Mouse (Mus musculus): Measurements from ENCODE around the gene Spice1. TPM values are rescaled to one million over a fixed set of nuclear protein-coding genes. Genes with fewer than 3 reads are reported as not detected.

Spice1 gene
- total RNA-seq (2017), result 26.8 and 30.1 TPM in 2 replicates

GRCm38 (mm10) chr16:44347071-44347901, at the start of gene Spice1:
Spice1 (plus strand) TSS chr16:44347121.
- ATAC-seq (ENCODE audit: extremely low read depth, insufficient number of reproducible peaks, low FRiP score, poor library complexity, severe bottlenecking), result peak; percentile 95

DNA sequence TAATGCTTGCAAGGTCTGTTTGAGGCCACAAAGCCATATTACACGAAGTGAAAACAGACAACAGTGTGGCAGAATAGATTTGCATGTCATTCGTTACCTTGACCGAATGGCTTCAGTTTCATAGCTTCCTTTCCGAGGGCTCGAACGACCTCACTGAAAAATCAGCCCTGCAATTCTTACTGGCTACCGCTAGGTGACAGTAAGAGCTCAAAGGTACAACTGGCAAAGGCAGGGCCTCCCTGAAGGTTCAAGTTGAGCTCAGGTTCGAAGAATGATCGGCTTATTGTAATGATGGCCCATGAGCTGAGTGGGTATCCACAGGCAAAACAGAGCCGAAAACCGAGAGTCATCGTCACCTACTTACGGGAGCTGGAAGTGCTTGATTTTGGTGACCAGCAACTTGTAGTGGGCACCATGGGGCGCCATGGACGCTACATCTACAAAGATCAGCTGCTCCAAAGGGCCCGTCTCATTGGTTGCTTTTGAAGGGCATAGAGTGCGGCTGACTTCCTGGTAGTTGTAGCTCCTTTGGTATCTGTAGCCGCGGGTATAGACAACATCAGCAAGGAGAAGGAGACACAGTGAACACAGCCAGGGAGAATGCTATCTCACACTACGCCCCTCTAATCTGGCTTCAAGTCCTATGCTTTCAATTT, 47.4 kb upstream of the Spice1 start:
- no peak for ATAC-seq (ENCODE audit: extremely low read depth, insufficient number of reproducible peaks, low FRiP score, poor library complexity, severe bottlenecking)

DNA sequence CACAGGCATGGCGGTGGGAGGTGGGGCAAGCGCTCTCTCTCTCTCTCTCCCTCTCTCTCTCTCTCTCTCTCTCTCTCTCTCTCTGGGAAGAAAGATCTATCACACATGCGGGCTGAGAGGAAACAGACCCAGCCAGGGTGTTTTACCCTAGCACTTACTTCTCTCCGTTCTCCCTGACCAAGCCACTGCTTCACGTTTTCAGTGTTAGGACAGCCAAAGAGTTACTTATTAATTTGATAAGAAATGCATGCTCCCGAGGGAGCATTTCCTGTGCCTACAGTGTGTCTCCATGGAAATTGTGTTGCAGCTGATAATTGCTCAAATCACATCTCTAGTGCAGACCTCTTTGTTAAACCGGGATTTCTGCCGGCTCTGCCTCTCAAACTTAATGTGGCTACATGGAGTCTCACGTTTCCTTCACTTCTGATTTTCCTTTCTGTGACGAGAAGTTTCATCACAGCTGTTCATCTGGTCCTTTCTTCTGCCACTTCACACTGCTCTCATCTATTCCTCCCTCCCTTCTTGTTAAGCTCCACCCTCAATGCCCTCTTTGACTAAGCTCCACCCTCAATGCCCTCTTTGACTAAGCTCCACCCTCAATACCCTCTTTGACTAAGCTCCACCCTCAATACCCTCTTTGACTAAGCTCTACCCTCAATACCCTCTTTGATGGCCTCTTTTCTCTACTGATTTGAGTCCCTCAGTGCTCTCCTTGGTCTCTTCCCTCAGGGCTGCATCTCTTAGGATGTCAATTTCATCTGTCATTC, 44.6 kb upstream of the Spice1 start:
- ATAC-seq (ENCODE audit: extremely low read depth, insufficient number of reproducible peaks, low FRiP score, poor library complexity, severe bottlenecking), result no peak

- no peak for ATAC-seq (ENCODE audit: extremely low read depth, insufficient number of reproducible peaks, low FRiP score, poor library complexity, severe bottlenecking)
Measured at GRCm38 (mm10) chr16:44303822-44304221, 43.1 kb upstream of the Spice1 start.

DNA sequence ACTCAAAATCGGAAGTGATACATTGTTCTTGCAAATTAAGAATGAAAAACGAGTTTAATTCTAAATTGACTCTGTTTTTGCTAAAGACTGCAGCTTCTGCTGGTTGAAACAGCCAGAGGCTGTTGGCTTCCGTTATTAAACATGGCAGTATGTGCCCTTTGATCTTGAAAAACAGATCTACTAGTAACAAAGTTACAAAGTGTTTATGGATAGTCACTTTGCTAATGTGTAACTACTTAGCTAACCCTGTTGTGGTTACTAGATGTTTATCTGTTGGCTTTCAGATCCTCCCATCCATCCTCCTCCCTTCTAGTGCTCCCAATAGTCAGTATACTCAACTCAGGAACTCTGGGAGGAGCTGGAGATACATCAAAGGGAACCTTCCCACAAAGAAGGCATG, 41.3 kb upstream of the Spice1 start:
- ATAC-seq (ENCODE audit: extremely low read depth, insufficient number of reproducible peaks, low FRiP score, poor library complexity, severe bottlenecking), result no peak

- ATAC-seq (ENCODE audit: extremely low read depth, insufficient number of reproducible peaks, low FRiP score, poor library complexity, severe bottlenecking), result no peak
Measured at GRCm38 (mm10) chr16:44313422-44313821, 33.5 kb upstream of the Spice1 start.

GRCm38 (mm10) chr16:44316350-44316749, 30.6 kb upstream of the Spice1 start:
- no peak for ATAC-seq (ENCODE audit: extremely low read depth, insufficient number of reproducible peaks, low FRiP score, poor library complexity, severe bottlenecking)

DNA sequence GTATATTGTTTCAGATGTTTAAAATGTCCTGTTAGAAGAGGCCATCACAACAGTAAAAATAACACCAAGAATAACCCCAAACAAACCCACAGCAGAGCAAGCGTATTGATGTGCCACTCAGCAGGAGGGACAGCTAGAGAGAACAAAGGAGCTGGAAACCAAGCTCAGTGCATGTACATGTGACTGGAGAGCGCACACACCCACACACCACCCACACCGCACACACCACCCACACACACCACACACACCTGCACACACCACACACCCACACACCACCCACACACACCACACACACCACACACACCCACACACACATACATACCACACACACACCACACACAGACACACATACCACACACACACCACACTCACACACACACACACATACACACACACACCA, 26.7 kb upstream of the Spice1 start:
- no peak for ATAC-seq (ENCODE audit: extremely low read depth, insufficient number of reproducible peaks, low FRiP score, poor library complexity, severe bottlenecking)

DNA sequence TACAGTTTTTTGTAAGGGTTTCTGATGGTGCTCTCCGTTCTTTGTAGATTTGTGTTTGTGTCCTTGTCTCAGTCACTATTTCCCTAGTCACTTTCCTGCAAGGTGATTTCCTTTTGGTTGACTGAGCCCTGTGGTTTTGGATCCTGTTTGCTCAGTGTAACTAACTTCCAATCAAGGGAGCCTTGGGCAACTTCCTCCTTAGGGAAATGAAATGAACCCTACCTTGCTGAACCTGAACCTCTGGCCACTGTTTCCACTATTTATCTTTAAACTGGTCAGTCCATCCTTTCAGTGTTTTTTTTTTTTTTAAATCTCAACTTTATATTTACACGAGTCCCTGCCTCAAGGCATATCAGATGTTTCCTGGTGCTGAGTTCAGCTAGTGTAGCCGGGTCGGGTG, 18.3 kb upstream of the Spice1 start:
- no peak for ATAC-seq (ENCODE audit: extremely low read depth, insufficient number of reproducible peaks, low FRiP score, poor library complexity, severe bottlenecking)

DNA sequence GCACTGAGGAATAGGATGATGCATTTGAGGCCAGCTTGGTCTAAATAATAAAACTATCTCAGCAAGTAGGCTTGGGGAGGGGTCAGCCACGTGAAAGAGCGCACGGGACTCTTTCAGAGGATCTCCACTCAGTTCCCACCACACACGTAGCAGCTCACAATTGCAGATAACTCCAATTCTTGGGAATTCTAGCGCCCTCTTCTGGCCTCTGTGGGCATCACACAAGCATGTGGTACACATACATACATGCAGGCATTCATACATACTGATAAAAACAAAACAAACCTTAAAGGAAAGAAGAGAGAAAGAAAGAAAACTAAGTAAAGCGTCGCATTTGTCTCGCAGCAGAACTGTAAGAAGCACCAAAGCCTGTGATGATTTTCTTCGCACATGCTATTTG, 16.3 kb upstream of the Spice1 start:
- no peak for ATAC-seq (ENCODE audit: extremely low read depth, insufficient number of reproducible peaks, low FRiP score, poor library complexity, severe bottlenecking)

- no peak for ATAC-seq (ENCODE audit: extremely low read depth, insufficient number of reproducible peaks, low FRiP score, poor library complexity, severe bottlenecking)
Measured at GRCm38 (mm10) chr16:44331154-44331553, 15.8 kb upstream of the Spice1 start.

GRCm38 (mm10) chr16:44331671-44331994, 15.3 kb upstream of the Spice1 start:
- no peak for ATAC-seq (ENCODE audit: extremely low read depth, insufficient number of reproducible peaks, low FRiP score, poor library complexity, severe bottlenecking)

DNA sequence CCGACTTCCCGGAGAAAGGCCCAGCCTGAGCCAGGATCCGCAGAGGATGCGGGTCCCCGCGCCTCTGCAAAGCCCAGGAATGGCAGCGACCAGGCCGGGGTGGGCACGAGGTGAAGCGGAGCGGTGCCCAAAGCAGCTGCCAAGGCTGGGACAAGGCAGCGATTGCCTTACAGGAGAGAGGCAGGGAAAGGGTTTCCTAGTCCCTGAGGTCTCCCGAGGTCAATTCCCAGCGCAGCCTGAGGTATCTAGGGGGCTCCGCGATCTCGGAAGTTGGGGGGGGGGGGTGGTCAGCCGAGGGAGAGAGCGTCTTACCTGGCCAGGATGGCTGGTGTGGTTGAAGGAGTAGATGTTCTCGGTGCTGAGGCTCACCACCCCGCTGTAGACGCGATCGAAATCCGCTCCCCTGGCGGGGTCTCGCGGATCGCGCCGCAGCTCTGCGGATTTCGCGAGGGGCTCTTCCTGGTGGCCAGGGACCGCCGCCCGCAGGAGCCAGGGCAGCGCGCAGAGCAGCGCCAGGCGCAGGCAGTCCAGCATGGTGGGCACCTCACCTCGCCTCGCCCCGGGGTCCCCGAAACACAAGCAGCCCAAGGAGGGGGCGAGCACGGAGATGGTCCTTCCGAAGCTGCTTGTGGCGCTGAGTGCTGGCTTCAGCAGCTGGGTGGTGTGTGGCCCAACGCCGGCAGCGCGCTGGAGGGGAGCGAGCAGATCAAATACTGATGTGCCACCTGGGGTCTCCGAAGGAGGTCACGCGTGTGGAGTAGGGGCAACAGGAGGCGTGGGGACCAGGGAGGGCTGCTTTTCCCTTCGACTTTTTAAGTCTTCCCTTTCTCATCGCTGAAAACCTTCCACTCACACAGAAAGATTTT, 14.7 kb upstream of the Spice1 start:
- peak; percentile 11; the same call in 1 of the 2 replicates for ATAC-seq (ENCODE audit: extremely low read depth, insufficient number of reproducible peaks, low FRiP score, poor library complexity, severe bottlenecking)

- ATAC-seq (ENCODE audit: extremely low read depth, insufficient number of reproducible peaks, low FRiP score, poor library complexity, severe bottlenecking), result peak; percentile 77
Measured at GRCm38 (mm10) chr16:44332861-44333284, 14.0 kb upstream of the Spice1 start, which contains the start of gene Sidt1. Sidt1 (minus strand) TSS chr16:44333196.

DNA sequence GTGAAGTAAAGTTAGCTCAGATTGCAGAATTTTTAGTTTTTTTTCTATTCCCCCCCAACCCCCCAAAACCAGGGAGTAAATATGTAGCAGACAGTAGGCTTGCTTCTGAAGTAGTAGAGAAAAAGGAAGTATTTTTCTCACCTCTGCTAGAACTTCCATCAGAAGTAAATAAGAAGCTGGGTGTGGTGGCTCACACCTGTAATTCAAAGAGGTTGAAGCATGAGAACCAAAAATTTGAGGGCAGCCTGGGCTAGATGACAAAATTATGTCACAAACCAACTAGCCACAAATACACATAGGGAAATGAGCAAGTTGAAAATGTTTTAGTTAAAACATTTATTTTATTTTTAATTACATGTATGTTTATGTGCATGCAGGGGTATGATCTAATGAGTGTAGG, 9.4 kb upstream of the Spice1 start:
- no peak for ATAC-seq (ENCODE audit: extremely low read depth, insufficient number of reproducible peaks, low FRiP score, poor library complexity, severe bottlenecking)

DNA sequence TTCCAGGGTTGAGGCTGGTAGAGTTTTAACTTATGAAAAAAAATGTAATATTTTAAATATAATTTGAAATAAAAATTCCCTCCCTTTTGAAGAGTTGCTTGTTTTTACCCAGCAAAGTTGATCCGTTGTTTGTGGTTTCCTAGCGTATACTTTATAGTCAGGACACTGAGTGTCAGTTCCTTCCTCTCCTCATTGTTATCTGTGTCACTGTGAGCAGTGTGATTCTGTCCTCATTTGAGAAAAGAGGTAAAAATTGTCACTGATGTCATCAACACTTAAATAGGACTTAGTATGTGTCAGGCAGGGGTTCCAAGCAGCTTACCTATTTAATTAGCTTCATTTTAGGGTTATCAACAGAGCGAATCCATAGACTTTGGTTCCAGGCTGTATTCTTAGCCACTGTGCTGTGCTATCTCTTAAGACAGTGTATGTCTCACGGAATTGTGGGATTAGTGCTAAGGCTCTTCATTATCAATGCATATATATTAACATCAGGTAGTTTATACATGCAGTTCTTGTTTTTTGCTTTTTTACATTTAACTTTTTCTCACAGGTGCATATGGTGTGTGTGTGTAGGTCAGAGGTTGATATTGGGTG, 3.0 kb downstream of the Spice1 start:
- ATAC-seq (ENCODE audit: extremely low read depth, insufficient number of reproducible peaks, low FRiP score, poor library complexity, severe bottlenecking), result no peak

DNA sequence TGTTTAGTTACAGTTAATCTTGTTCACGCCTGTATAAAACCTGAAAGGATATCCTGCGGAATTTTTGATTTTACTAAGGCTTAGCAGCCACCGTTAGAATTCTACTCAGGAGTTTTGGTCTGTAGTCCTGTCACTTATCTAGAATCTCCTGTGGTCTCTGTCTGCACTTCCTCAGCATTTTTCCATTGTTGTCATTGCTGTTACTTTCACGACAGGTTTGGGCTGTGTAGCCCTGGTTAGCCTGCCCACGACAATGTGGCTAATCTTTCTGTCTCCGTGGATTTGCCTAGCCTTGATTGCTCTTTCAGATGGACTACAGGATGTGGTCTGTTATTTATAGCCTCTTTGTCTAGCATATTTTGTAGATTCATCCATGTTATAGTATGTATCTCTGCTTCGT, 9.4 kb downstream of the Spice1 start:
- ATAC-seq (ENCODE audit: extremely low read depth, insufficient number of reproducible peaks, low FRiP score, poor library complexity, severe bottlenecking), result no peak

DNA sequence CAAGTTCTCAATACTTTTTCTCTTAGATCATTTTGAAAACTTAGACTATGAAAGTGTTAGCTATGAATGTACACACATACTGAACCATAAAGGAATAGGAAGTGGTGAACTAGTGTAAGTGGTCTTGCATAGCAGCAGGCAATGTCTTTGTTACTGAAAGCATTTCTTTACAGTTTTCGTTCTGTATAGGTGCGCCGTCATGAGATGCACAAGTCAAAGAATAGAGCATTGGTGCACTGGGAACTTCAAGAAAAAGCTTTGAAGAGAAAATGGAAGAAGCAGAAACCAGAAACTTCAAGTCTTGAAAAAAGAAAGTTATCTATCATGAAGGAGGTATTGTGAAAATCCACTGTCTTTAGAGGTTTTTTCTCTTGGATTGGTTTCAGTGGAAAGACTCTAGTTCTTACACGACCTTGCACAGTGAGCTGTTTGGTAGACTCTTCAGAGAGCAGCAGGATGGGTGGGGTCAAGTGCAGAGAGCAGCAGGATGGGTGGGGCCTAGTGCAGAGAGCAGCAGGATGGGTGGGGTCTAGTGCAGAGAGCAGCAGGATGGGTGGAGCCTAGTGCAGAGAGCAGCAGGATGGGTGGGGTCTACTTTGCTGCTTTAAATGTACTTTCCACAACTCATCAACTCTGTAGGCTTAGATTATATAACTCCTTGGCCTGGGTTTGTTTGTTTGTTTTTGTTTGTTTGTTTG, 10.8 kb downstream of the Spice1 start:
- ATAC-seq (ENCODE audit: extremely low read depth, insufficient number of reproducible peaks, low FRiP score, poor library complexity, severe bottlenecking), result peak; percentile 99

Data from neutrophil, adult 5-6 weeks (primary cell).